Mouse (Mus musculus) G1E (cell line): Measurements from ENCODE around the gene Procr. TPM values are rescaled to one million over a fixed set of nuclear protein-coding genes. Genes with fewer than 3 reads are reported as not detected.

ENCODE experiments used
- ATAC-seq: 2 replicates; pipeline ENCODE4 v1.8.0; 2016; ENCODE audit warnings: mild to moderate bottlenecking; ENCODE audit not compliant: insufficient number of reproducible peaks, poor library complexity, low FRiP score, severe bottlenecking; ENCODE audit errors: extremely low read depth
- DNase-seq: peaks from one replicate; pipeline ENCODE4 v3.0.0; 2012; ENCODE audit warnings: low spot score
- H3K27me3 ChIP-seq: 2 replicates; pipeline ENCODE4 v1.6.1; 2012; ENCODE audit warnings: mild to moderate bottlenecking, low read length, inconsistent platforms; ENCODE audit not compliant: insufficient read depth
- H3K36me3 ChIP-seq: replicated peaks from 2 replicates; pipeline ENCODE3; 2012; ENCODE audit warnings: mild to moderate bottlenecking, inconsistent platforms
- H3K4me1 ChIP-seq: 2 replicates; pipeline ENCODE4 v1.6.1; 2012; ENCODE audit warnings: low read depth, low read length, inconsistent platforms, mixed read lengths; ENCODE audit not compliant: insufficient read depth
- H3K4me3 ChIP-seq: 2 replicates; pipeline ENCODE4 v1.5.1; 2012; ENCODE audit warnings: low read depth, mild to moderate bottlenecking, inconsistent platforms, low read length, moderate library complexity, mixed read lengths
- H3K9me3 ChIP-seq: replicated peaks from 2 replicates; pipeline ENCODE4 v1.6.1; 2012; ENCODE audit warnings: inconsistent platforms
- CTCF ChIP-seq: IDR thresholded peaks from 2 replicates; pipeline ENCODE4 v1.5.1; 2012; ENCODE audit warnings: low read depth, low read length, inconsistent platforms, mixed read lengths
- GATA1 ChIP-seq: IDR thresholded peaks from 2 replicates; pipeline ENCODE4 v1.6.1; 2012; ENCODE audit warnings: borderline replicate concordance, low read length, inconsistent platforms, mixed read lengths
- GATA2 ChIP-seq: IDR thresholded peaks from 2 replicates; pipeline ENCODE4 v1.6.1; 2012; ENCODE audit warnings: low read depth, low read length, inconsistent platforms, borderline replicate concordance
- POLR2AphosphoS5 ChIP-seq: IDR thresholded peaks from 2 replicates; pipeline ENCODE4 v1.6.1; 2012; ENCODE audit warnings: low read depth, low read length, inconsistent platforms; ENCODE audit not compliant: insufficient replicate concordance
- TAL1 ChIP-seq: conservative IDR thresholded peaks from 2 replicates; pipeline ENCODE4 v1.6.1; 2012; ENCODE audit warnings: low read depth, low read length, inconsistent platforms, mixed read lengths
- polyA plus RNA-seq: library from polyadenylated mRNA; stranded (reverse); fragments of >175 nt; gene quantifications from 2 replicates; pipeline ENCODE4 v1.2.3, GENCODE M21; 2012
- total RNA-seq, 2 experiments: library from RNA; stranded (forward) in 1 of 2; stranded (reverse) in 1 of 2; fragments of 200-1000 nt in 1 of 2; fragments of >200 nt in 1 of 2; fragmentation: Nextera tagmentation in 1 of 2; gene quantifications; 2 replicates each; pipeline ENCODE4 v1.2.3; 2014 to 2017

The Procr gene
- total and polyA plus RNA-seq, 3 experiments, result 0.15 to 1.5 TPM; not detected in 1

- Histone ChIP-seq H3K9me3 (no peaks in the 10 kb centered on the region), H3K27me3 (no peaks in the 10 kb centered on the region), H3K4me3 (no peak overlapping the region), H3K36me3 (peaks cover 92% of the 10 kb centered on the region), H3K4me1 (0 out of 2 replicates have a peak, but pooled peaks cover 4% of the 10 kb centered on the region)
- DNase-seq (no peak), ATAC-seq (no peak)
- TF ChIP-seq GATA1, result no peak
- no peak for TF ChIP-seq TAL1
- no peak for TF ChIP-seq GATA2
- TF ChIP-seq POLR2AphosphoS5, result no peak
- no peak for TF ChIP-seq CTCF
These were observed 30.3 kb upstream of the Procr start for GRCm38 (mm10) chr2:155720585-155720984.

- Histone ChIP-seq H3K27me3 (no peaks in the 10 kb centered on the region), H3K4me1 (peaks cover 24% of the 10 kb centered on the region), H3K36me3 (peaks cover 75% of the 10 kb centered on the region), H3K9me3 (no peaks in the 10 kb centered on the region), H3K4me3 (no peak overlapping the region)
- ATAC-seq (no peak), DNase-seq (no peak)
- no peak for TF ChIP-seq TAL1
- no peak for TF ChIP-seq GATA2
- TF ChIP-seq CTCF, result no peak
- no peak for TF ChIP-seq POLR2AphosphoS5
- TF ChIP-seq GATA1, result no peak
These were observed 26.9 kb upstream of the Procr start for GRCm38 (mm10) chr2:155724036-155724435.

- Histone ChIP-seq H3K36me3 (peaks cover 70% of the 10 kb centered on the region), H3K9me3 (no peaks in the 10 kb centered on the region), H3K4me3 (no peak overlapping the region), H3K4me1 (peaks cover 29% of the 10 kb centered on the region), H3K27me3 (no peaks in the 10 kb centered on the region)
- DNase-seq (no peak), ATAC-seq (no peak)
- TF ChIP-seq TAL1 (no peak), POLR2AphosphoS5 (no peak), CTCF (no peak), GATA1 (no peak), GATA2 (no peak)
These were observed 26.4 kb upstream of the Procr start for GRCm38 (mm10) chr2:155724526-155724925.

- H3K36me3 ChIP-seq, result peaks cover 55% of the 10 kb centered on the region
- ATAC-seq, result no peak
These were observed 24.6 kb upstream of the Procr start for GRCm38 (mm10) chr2:155726302-155726701.

GRCm38 (mm10) chr2:155727764-155728395 is 23.0 kb upstream of the Procr start:
- no peak for ATAC-seq
- no peak overlapping the region for H3K4me3 ChIP-seq
- H3K27me3 ChIP-seq, result no peaks in the 10 kb centered on the region
- peaks cover 42% of the 10 kb centered on the region for H3K4me1 ChIP-seq
- TF ChIP-seq CTCF (no peak), TAL1 (no peak), POLR2AphosphoS5 (no peak)
- DNase-seq, result no peak
- H3K9me3 ChIP-seq, result no peaks in the 10 kb centered on the region
- peaks cover 41% of the 10 kb centered on the region for H3K36me3 ChIP-seq

More at GRCm38 (mm10) chr2:155726302-155726701, 24.6 kb upstream of the Procr start:
- Histone ChIP-seq H3K9me3 (no peaks in the 10 kb centered on the region), H3K27me3 (no peaks in the 10 kb centered on the region), H3K4me3 (no peak overlapping the region), H3K4me1 (peaks cover 34% of the 10 kb centered on the region)
- TF ChIP-seq GATA2, result no peak
- no peak for TF ChIP-seq TAL1
- no peak for TF ChIP-seq CTCF
- TF ChIP-seq GATA1, result no peak
- TF ChIP-seq POLR2AphosphoS5, result no peak
- DNase-seq, result no peak

GRCm38 (mm10) chr2:155728742-155729141 is 22.2 kb upstream of the Procr start:
- Histone ChIP-seq H3K27me3 (no peaks in the 10 kb centered on the region), H3K36me3 (peaks cover 32% of the 10 kb centered on the region), H3K9me3 (no peaks in the 10 kb centered on the region), H3K4me1 (peaks cover 46% of the 10 kb centered on the region), H3K4me3 (peak overlapping the region; percentile 99)
- ATAC-seq (no peak), DNase-seq (no peak)
- TF ChIP-seq CTCF (no peak), POLR2AphosphoS5 (no peak), TAL1 (no peak), GATA1 (no peak), GATA2 (no peak)
